Mouse (Mus musculus) 3T3-L1 (cell line): ENCODE measurements around the gene Gm6096.

Experiments
- DNase-seq: peaks from one replicate; pipeline ENCODE4 v3.0.0-alpha.2; 2015; ENCODE audit warnings: low read depth, low spot score

Gene Gm6096

DNA sequence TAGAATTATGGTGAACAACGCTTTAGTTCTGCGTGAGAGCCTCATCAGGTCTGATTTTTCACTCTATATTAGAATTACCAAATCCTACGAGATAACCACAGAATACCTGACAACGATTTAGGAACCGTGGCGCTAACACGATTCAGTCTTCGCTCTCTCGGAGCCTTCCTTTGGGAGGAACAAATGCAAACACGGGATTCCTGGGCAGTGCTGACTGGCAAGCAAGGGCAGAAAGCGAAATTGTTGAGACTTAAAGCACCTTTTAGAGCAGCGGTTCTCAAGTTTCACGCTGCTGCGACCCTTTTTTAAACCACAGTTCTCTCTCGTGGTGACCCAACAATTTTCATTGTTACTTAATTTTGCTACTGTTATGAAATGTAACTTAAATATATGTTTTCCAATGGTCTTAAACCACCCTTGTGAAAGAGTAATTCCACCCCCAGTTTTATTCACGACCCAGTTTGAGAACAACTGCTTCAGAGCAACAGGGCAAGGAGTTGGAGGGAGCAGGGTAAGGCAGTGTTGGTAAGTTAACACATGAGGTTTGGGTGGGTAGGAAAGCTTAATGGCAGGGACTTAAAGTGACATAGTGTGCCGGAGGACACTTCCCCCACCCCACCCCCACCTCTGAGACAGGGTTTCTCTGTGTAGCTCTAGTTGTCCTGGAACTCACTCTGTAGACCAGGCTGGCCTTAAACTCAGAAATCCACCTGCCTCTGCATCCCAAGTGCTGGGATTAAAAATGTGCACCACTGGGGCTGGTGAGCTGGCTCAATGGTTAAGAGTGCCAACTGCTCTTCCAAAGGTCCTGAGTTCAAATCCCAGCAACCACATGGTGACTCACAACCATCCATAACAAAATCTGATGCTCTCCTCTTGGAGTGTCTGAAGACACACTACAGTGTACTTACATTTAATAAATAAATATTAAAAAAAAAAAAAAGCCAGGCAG, 16.0 kb upstream of the Gm6096 start:
- DNase-seq = no peak

DNA sequence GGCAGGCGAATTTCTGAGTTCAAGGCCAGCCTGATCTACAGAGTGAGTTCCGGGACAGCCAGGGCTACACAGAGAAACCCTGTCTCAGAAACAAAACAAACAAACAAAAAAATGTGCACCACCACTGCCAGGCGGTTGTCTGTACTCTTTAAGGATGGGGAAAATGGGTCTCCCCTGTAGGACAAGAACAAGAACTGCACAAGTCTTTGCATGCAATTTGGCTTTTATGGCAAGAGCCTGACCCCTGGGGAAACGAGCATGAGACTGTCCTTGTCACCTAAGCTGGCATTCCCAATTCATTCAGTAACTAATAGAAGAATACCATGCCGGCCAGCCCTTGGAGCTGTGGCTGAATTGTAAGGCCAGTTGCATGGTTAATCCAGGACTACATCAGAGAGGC, 15.2 kb upstream of the Gm6096 start:
- no peak for DNase-seq

DNA sequence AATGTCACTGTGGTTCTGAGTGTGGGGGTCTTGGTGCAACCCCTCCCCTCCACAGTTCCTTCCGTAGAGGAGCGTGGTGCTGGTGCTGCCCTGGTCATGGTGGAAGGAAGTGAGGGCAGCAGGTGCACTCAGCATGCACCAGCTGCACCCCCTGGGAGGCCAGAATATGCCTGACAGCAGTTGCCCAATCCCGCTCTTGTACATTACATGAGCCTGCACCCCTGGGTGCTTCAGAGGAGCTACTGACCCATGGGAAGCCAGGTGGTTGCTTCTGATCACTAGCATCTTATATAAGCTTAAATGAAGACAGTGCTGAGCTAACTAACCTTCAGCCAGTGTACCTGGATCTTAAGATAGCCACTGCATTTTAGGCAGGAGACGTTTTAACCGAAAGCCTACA, 12.8 kb upstream of the Gm6096 start:
- DNase-seq = no peak

DNA sequence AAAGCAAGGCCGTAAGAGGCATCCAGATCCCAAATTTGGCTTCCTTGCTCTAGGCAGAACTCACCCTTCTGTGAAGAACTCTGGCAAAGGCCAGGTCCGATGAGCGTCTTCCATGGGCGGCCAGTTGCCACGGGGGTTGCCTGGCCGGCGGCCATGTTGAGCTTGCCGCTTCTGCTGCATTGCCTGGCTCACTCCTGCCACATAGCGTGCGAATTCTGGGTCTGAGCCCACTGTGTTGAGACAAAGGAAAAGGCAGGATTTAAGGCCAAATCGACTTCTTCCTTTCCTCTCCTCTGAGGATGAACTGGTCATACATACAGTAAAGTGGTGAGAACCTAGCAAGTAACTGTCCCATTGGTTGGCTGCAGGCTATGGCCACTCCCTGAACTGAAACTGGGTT, 8.7 kb upstream of the Gm6096 start:
- DNase-seq = no peak

- no peak for DNase-seq
These were observed 3.9 kb upstream of the Gm6096 start for GRCm38 (mm10) chr7:34246870-34247499.

DNA sequence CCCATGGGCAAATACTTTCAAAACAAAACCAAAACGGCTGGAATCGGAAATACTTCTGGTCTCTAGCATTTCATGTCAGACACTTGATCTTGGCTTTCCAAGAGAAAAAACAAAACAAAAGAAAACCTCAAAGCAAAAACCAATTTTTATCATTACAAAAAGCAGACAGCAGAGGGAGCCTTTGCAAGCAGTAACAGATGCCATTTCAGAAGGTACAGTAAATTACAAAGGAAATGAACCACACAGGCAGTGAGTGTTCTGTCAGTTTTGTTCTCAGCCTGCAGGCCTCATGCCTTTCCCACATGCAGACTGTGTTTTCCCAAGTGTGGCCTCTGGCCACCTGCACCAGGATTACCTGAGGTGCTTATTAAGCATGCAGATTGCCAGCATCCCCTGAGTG, 1.2 kb downstream of the Gm6096 start:
- DNase-seq = peak; percentile 69

DNA sequence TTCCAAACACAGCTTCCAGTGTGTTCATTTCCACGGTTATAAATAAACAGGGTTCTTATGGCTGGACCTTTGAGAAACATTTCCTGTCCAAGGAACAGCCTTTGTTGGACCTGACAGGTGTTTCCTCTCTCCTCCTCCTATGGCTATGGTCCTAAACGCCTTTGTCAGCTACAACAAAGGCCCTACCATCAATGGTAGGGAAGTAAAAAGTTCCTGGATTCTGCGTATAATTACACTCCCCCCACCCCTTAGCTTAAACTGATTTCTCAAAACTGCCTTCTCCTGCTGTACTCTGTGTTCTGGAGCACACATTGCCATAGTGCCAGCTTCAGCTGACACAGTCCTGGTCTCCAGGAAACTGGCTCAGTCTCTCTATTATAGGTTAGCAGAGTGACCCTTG, 4.3 kb downstream of the Gm6096 start:
- no peak for DNase-seq

GRCm38 (mm10) chr7:34255916-34256315, 5.1 kb downstream of the Gm6096 start:
- DNase-seq = no peak

GRCm38 (mm10) chr7:34257279-34257678, 6.4 kb downstream of the Gm6096 start:
- no peak for DNase-seq

DNA sequence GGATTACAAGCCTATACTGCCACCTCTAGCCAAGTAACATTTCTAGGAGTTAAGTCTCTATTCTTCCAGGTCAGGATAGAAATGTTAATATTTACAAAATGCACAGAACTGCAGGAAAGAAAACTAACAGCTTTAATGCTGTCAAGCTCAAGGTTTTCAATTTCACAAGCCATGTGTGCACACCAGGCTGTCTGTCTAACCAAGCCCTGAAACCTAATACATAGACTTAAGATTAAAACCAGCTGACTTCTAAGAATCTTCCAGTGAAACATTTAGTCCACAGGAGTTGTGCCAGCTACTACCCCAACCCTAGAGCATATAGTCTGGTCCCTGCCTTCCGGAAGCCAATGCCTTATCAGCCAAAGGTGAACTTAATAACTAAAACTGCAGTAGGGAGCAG, 7.6 kb downstream of the Gm6096 start:
- DNase-seq = no peak

DNA sequence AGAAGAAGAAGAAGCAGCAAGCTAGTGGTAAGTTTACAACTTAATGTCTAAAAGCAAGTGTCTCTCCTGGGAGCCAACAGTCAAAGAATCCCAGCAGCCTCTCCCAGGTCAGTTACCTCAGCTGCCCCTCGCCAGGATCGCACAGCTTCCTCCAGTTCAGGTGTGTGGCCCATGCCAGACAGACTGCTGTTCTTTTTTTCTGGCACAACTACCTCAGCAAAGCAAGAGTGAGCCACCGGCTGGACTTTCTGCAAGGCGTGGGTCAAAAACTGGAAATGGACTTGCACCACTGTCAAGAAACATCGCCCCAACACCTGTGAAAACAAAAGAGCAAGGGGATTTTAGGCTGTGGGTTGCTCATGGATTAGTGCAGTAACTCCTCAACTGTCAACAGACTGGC, 12.6 kb downstream of the Gm6096 start:
- DNase-seq = no peak

DNA sequence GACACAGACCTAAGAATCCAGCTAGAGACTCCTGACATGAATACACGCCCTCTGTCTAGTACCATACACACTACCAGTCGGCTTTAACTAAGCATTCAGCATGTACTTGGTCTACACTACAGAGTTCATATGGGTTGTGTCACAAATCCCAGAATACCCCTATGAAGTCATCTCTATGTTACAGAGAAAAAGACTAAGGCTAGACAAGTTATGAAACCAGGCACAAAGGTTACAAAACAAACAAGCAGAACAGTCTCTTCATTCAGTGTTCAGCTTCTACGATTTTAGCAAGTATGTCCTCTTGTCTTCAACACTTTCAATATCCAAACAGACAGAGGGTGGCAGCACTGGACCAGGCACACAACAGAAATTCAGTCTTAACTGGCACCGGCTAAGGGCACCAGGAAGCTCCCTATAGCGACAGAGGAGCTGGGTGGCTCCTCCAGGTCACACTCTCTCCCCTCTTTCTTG, 15.1 kb downstream of the Gm6096 start:
- peak; percentile 85 for DNase-seq

GRCm38 (mm10) chr7:34266421-34266820, 15.6 kb downstream of the Gm6096 start:
- DNase-seq = no peak

DNA sequence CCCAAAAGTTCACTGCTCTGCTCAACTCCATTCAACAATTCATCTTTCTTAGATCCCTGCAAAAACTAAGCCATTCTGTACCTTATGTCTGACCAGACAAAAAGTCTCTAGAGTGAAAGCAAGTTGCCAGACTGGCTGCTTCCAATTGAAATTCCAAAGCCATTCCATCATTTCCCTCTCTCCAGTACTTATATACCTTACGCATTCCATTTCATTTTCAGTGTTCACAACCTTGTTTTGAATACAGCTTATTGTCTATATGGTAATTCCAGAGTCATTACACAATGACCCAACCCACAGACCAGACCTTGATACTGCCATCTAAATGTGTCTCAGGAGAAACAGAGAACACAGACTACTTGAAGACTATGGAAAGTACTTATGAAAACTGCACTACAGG, 17.6 kb downstream of the Gm6096 start:
- DNase-seq = peak; percentile 77

DNA sequence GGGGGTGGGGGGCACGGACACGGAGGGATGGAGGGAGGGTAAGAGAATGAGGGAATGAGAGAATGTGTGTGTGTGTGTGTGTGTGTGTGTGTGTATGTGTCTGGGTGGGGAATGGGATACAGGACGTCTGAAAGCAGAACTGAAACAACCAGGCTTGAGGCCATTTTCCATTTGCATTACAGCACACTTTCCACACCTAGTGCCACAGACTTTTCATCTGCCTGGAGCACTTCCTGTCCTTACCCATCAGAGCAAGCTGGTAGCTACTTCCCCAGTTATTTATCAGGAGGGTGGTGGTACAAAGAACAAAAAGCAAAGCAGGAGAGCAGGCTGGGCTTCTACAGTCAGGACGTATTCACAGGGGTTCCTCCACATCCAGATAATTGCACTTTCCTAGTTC, 21.6 kb downstream of the Gm6096 start:
- no peak for DNase-seq

DNA sequence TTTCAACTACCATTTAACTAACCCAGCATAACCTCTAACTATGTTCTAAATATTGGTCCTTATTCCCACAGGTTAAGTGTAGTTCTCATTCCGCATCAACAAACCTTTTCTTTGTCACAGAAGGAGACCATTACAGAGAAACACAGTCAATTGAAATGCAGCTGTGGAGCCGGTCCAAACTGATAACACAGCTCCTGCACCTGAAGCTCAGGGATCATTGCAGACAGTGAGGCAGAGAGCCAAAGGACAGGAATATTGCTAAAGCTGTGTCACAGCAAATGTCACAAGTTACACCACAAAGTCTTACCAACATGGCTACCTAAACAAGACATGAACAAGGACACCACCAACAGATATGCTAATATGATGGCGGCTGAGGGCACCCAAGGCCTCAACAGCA, 25.2 kb downstream of the Gm6096 start:
- DNase-seq = no peak

DNA sequence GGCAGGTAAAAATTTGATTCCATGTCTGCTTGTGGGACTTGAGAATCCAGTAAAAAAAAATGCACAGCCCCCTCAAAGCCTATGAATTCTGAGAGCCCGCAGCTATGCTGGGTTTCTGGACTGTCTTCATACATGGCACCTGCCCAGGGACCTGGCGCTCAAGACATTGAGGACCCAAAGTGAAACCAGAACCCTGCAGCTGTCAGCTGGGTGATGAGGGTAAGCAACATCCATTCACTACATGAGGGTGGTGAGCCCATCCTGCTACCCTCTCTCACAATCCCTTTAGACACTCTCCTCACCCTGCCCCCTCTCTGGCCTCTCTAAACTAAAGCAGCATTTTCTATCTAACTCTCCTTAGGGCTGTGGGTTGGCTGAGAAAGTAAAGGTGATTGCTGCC, 26.8 kb downstream of the Gm6096 start:
- no peak for DNase-seq

- no peak for DNase-seq
These were observed 39.8 kb downstream of the Gm6096 start for GRCm38 (mm10) chr7:34290450-34291151.

DNA sequence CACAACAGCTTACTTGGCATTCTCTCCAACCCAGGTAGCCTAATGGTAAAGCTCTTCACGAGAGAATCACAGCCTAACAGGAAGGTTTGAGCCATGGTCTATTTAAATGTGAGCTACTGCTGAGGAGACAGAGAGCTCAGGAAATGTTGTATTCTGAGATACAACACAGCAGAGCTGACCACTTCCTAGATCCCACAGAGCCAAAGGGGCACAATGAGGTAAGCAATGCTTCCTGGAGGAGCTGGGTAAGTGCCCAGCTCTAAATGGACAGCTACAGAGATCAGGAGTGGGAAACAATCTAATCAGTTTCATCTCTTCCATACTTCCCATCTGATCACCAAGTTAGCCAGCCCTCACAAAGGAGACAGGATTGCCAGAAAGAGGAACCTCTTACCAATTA, 40.4 kb downstream of the Gm6096 start:
- DNase-seq = peak; percentile 23

DNA sequence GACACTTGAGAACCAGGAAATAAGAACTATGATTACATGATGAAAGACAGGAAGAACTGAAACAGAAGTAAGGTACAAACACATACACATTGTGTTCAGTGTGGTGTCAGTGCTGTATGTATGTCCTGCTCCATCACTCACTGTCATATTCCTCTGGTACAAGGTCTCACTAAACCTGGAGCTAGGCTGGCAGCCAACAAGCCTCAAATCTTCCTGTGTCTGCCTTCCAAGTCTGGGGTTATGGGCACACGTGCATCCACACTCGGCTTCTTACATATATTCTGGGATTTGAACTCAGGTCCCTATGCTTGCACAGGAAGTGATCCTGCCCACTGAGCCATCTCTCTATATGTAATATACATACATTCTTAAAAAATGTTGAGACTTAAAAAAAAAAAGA, 41.8 kb downstream of the Gm6096 start:
- no peak for DNase-seq

- DNase-seq = no peak
These were observed 45.3 kb downstream of the Gm6096 start for GRCm38 (mm10) chr7:34296124-34296523.

GRCm38 (mm10) chr7:34298818-34299217, 48.0 kb downstream of the Gm6096 start:
- DNase-seq = no peak
